Mouse (Mus musculus): ENCODE data around the gene Ceacam12.

DNA sequence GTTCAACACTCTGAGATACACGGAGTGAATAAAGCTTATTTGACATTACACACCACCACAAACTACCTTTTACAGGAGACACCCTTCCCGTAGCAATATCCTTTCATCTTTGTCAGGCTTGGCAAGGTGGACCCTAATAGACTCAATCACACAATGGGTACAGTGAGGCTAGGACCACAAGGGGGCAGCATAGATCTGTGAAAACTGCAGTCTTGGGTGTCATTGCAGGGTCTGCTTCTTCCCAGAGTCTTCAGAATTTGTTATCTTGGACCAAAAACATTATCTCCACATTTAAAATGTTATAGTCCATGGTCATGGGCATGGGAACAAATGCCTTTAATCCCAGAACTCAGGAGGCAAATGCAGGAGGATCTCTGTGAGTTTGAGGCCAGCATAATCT, 35.1 kb downstream of the Ceacam12 start:
- TF ChIP-seq CTCF (IDR thresholded peaks at IDR 0.05; ENCODE audit: low read depth, low read length) (no peak), POLR2A (IDR thresholded peaks at IDR 0.05; ENCODE audit: extremely low read depth, insufficient read depth, low read length) (no peak)

Measured in liver, adult 2 months (tissue).